Mouse (Mus musculus) liver, adult 2 months (tissue): Measurements from ENCODE around the gene Arl11. TPM values are rescaled to one million over a fixed set of nuclear protein-coding genes. Genes with fewer than 3 reads are reported as not detected.
"Not testable (repeated sequence)": the region's sequence is repeated elsewhere in the genome, so short reads cannot be mapped to it uniquely, and the experiment has no call there.

ENCODE experiments used
- DNase-seq: peaks from one replicate; pipeline ENCODE4 v3.0.0-alpha.2; 2011; ENCODE audit warnings: low read depth, low spot score; ENCODE audit errors: extremely low read depth
- H3K27ac ChIP-seq: fragments of 200-500 bp; replicated peaks from 2 replicates; pipeline ENCODE4 v1.5.1; 2012; ENCODE audit warnings: low read depth, mild to moderate bottlenecking, control low read depth, inconsistent platforms, low read length; ENCODE audit not compliant: insufficient read depth
- H3K27me3 ChIP-seq: fragments of 200-500 bp; 2 replicates; pipeline ENCODE4 v1.6.1; 2012; ENCODE audit warnings: mild to moderate bottlenecking, moderate library complexity, low read length, inconsistent platforms; ENCODE audit not compliant: control insufficient read depth, insufficient read depth
- H3K36me3 ChIP-seq: fragments of 200-500 bp; 2 replicates; pipeline ENCODE4 v1.6.1; 2012; ENCODE audit warnings: low read length, inconsistent platforms; ENCODE audit not compliant: control insufficient read depth, insufficient read depth
- H3K4me1 ChIP-seq: fragments of 200-500 bp; 2 replicates; pipeline ENCODE4 v1.6.1; 2011; ENCODE audit warnings: low read length; ENCODE audit not compliant: control insufficient read depth, insufficient read depth
- H3K4me3 ChIP-seq: fragments of 200-500 bp; 2 replicates; pipeline ENCODE4 v1.5.1; 2011; ENCODE audit warnings: low read depth, mild to moderate bottlenecking, control low read depth, low read length, moderate library complexity; ENCODE audit not compliant: insufficient read depth
- H3K79me2 ChIP-seq: fragments of 200-500 bp; 2 replicates; pipeline ENCODE4 v1.6.1; 2012; ENCODE audit warnings: inconsistent platforms, mild to moderate bottlenecking, low read length, moderate library complexity; ENCODE audit not compliant: control insufficient read depth, insufficient read depth
- H3K9ac ChIP-seq: fragments of 200-500 bp; 2 replicates; pipeline ENCODE4 v1.6.1; 2012; ENCODE audit warnings: low read depth, mild to moderate bottlenecking, control low read depth, inconsistent platforms, low read length
- CTCF ChIP-seq: fragments of 200-500 bp; IDR thresholded peaks from 2 replicates; pipeline ENCODE4 v1.5.1; 2011; ENCODE audit warnings: low read depth, low read length, control low read depth
- POLR2A ChIP-seq: fragments of 200-500 bp; IDR thresholded peaks from 2 replicates; pipeline ENCODE4 v1.6.1; 2011; ENCODE audit warnings: low read length, control low read depth; ENCODE audit not compliant: insufficient read depth; ENCODE audit errors: extremely low read depth
- whole genome bisulfite sequencing: fragments of 180-500 bp; shearing (Covaris S2); methylation state at CpG from one replicate; pipeline ENCODE4 v1.1.7; 2018; 5-methylcytosine and 5-hydroxymethylcytosine counted together
- polyA plus RNA-seq: library from polyadenylated mRNA; depleted of rRNA; stranded (reverse); fragments of >200 nt; gene quantifications from 2 replicates; pipeline ENCODE4 v1.2.3, GENCODE M21; 2012
- total RNA-seq: library from RNA; depleted of rRNA; stranded (reverse); fragments of >200 nt; gene quantifications from 2 replicates; pipeline ENCODE4 v1.2.3, GENCODE M21; 2014

Arl11 gene
- total and polyA plus RNA-seq, 2 experiments: 0.28 to 0.37 TPM

DNA sequence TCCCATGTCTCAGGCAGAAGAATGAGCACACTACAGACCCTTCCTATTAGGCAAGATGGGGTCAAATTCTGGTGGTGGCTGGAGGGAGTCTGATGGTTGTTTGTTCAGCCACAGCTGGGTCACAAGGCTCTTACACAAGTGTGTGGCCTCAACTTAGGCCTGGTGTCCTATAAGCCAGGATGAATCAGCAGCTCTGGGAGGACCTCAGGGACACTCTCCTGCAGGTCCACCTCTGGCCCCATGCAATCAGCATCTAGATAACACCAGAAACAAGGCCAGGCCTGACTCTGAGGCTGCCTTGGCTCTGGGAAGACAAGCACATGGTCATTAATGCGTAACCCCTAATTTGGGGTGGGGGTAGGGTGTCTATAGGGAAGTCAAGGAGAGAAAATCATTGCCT lies 11.2 kb downstream of the Arl11 start:
- Histone ChIP-seq H3K27ac (no peak overlapping the region), H3K4me1 (no peaks in the 10 kb centered on the region), H3K9ac (no peak overlapping the region), H3K79me2 (no peaks in the 10 kb centered on the region), H3K27me3 (no peaks in the 10 kb centered on the region), H3K4me3 (no peak overlapping the region), H3K36me3 (no peaks in the 10 kb centered on the region)
- 100% methylated on average over 1 of the region's 1 CpGs for whole genome bisulfite sequencing
- peak; percentile 54 for DNase-seq
- TF ChIP-seq POLR2A (no peak), CTCF (no peak)

DNA sequence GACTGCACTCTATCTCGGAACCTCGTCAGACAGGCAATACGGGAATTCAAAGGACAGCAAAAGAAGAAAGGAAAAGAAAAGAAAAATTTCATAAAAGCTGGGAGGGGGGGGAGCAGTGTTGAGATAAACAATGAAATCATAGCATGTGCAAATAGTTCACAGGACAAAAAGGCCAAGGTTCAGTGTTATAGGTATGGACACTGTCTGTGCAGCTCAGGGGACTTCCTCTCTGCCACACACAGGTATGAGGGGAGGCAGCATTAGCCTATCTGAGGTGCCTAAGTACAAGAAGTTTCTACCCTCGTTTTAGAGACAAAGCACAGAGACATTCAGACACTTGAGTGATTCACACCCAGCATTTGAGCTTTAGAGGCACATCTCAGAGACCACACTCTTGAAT lies 11.6 kb downstream of the Arl11 start:
- 83% methylated on average over 4 of the region's 4 CpGs for WGBS
- Histone ChIP-seq H3K27ac (no peak overlapping the region), H3K79me2 (no peaks in the 10 kb centered on the region), H3K4me1 (no peaks in the 10 kb centered on the region), H3K4me3 (no peak overlapping the region), H3K36me3 (no peaks in the 10 kb centered on the region), H3K27me3 (no peaks in the 10 kb centered on the region), H3K9ac (no peak overlapping the region)
- no peak for DNase-seq
- TF ChIP-seq CTCF: no peak
- TF ChIP-seq POLR2A: no peak

DNA sequence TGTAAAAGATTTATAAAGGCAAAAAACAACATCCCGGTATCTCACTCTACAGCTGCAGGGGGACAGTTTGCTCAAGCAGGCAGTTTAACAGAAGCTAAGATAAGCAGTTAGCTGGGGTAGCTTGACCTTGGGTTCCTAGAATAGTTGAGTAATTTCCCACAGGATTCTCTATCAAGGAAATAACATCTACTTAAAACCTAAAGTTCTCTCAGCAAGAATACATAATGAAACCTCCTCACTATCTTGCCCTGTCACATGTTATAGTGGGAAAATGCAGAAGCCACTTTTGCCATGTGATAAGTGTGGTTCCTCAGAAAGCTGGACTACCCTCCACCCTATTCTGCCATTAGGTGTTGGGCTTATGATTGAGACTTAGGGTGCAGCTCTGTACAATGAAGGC lies 13.2 kb downstream of the Arl11 start:
- Histone ChIP-seq H3K4me3 (no peak overlapping the region), H3K9ac (no peak overlapping the region), H3K4me1 (no peaks in the 10 kb centered on the region), H3K79me2 (no peaks in the 10 kb centered on the region), H3K27me3 (no peaks in the 10 kb centered on the region), H3K27ac (no peak overlapping the region), H3K36me3 (no peaks in the 10 kb centered on the region)
- TF ChIP-seq CTCF (no peak), POLR2A (no peak)
- DNase-seq: no peak
- WGBS: 91% methylated on average over 1 of the region's 1 CpGs

DNA sequence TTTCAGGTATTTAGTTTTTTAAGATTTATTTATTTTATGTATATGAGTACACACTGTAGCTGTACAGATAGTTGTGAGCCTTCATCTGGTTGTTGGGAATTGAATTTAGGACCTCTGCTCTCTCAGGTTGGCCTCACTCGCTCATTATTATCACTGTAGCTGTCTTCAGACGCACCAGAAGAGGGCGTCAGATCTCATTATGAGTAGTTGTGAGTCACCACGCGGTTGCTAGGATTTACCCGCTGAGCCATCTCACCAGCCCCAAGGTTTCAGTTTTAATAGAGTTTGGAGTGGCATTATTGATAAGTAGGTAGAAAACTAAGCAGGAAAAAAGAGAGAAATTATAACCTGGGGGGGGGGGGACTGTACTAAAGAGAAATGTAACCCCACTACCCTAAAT lies 17.5 kb downstream of the Arl11 start:
- 41% methylated on average over 6 of the region's 6 CpGs for WGBS
- not testable (repeated sequence) for H3K27me3 ChIP-seq, DNase-seq, H3K27ac ChIP-seq, H3K4me3 ChIP-seq, H3K79me2 ChIP-seq, H3K36me3 ChIP-seq, H3K4me1 ChIP-seq, H3K9ac ChIP-seq

DNA sequence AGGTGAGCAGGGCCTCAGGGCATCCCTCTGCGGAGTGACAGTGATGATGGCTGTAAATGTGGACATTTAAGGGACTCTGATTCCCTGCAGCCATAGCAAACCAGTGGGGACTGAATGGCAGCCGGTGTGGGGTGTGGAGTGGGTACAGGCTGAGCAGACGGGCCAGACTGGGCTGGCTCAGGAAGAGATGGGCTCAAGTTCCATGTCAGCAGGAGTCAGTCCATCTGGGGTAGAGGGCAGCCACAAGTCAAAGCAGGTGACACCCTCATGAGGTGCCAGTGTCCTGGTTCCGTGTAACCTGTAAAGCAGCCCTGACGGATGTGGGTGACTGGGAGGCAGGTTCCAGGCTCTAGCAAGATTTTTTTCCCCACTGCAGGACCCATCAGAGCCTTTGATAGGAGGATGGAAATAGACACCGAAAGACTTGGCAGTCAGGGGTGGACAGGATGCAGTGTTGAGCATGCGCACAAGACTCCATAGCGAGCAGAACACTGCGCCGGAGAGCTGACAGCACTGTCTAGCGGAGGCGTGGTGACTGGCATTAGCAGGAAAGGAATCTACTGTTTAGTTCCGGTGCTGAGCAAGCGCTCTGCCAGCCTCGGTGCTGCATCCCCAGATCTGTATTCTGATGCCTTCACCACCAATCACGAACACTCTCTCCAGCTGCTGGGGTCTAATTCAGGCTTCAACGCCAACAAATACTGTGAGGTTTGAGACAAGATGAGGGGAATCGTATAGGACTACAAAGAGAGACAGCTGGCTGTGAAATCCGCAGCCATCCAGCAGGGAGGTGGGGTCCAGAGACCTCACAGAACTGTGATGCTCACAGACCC lies 18.3 kb downstream of the Arl11 start:
- Histone ChIP-seq H3K36me3 (no peaks in the 10 kb centered on the region), H3K79me2 (no peaks in the 10 kb centered on the region), H3K9ac (no peak overlapping the region), H3K27me3 (no peaks in the 10 kb centered on the region), H3K4me1 (peaks cover 2% of the 10 kb centered on the region; the same call in 1 of the 2 replicates), H3K4me3 (no peak overlapping the region), H3K27ac (no peak overlapping the region)
- TF ChIP-seq CTCF (no peak), POLR2A (no peak)
- WGBS: 43% methylated on average over 19 of the region's 19 CpGs
- DNase-seq: peak; percentile 73

DNA sequence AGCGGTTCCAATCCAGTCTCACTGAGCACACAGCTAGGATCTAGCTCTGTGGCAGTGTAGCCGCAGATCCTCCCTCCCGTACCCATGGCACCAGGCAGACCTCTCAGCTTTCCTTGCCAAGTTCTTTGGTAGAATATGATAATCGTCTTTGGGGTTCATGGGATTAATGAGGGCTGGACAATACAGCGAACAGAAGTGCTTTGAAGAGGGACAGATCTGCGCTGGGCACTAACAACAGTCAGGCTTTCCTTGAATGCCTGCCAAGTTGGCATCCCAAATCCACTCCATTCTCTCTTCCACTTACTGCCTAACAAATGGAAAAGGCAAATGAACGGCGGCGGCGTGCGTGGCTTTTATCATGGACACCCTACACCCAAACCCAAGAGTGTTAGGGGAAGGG lies 21.0 kb downstream of the Arl11 start:
- Histone ChIP-seq H3K79me2 (no peaks in the 10 kb centered on the region), H3K4me3 (no peak overlapping the region), H3K36me3 (no peaks in the 10 kb centered on the region; the same call in 1 of the 2 replicates), H3K4me1 (peaks cover 2% of the 10 kb centered on the region; the same call in 1 of the 2 replicates), H3K27me3 (no peaks in the 10 kb centered on the region), H3K27ac (no peak overlapping the region), H3K9ac (no peak overlapping the region)
- 81% methylated on average over 11 of the region's 11 CpGs for WGBS
- no peak for DNase-seq
- TF ChIP-seq POLR2A (no peak), CTCF (no peak)
